ENCODE assay signal across 23 mouse cellular contexts in the genomic region with DNA sequence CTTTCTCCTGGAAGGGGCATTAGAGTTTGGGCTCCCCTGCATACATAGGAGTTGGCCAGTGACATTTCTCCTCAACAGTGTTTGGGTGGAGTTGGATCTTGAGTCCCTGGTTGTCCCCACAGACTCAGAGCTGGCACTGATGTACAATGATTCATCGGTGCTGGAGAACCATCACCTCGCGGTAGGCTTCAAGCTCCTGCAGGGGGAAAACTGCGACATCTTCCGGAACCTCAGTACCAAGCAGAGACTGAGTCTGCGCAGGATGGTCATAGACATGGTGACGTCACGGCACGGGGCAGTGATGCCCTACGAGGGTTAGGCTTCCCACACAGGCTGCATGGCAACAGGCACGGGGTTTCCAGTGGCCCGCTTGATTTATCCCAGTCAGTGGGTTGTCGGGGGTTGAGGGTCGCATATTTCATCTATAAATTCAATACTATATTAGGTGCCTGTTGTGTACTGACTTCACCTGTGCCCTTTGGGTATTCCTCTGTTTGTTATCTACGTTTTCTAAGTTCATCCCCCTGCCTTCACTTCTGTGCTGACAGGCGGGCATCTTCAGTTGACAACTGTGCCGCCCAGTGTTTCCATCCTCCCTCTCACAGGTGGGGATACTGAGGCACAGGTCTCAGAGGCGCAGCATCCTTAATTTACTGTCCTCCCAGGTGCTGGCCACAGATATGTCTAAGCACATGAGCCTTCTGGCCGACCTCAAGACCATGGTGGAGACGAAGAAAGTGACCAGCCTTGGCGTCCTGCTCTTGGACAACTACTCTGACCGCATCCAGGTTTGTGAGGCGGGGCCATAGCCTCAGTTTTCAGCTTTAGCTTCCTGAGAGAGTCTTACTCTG. TPM values are rescaled to one million over a fixed set of nuclear protein-coding genes. Genes with fewer than 3 reads are reported as not detected.
A peak's percentile ranks its signal among the peaks of the same experiment; 100 is the strongest.
DNase-seq lines count a peak whose midpoint lies in the region; ATAC-seq and TF ChIP-seq lines count a peak whose summit lies in the region.
"Had no signal": no experiment of that assay in that cellular context is flagged by ENCODE, and none has a peak within 500 bp of the region (broad histone marks: within the 10 kb centered on the region; RNA-seq: fewer than 3 reads in every experiment).

No protein-coding gene starts in this region.

- TF ChIP-seq EP300 in liver, postnatal 0 days (IDR thresholded peaks at IDR 0.05; ENCODE audit: low read depth), result no peak

- H3K9me3 ChIP-seq in heart, embryonic 12.5 days (replicated peaks), result no peaks in the 10 kb centered on the region
- no peaks in the 10 kb centered on the region for H3K9me3 ChIP-seq in liver, postnatal 0 days (ENCODE audit: low read length)
- H3K9me3 ChIP-seq in liver, embryonic 11.5 days (ENCODE audit: control insufficient read depth, low read length), result no peaks in the 10 kb centered on the region
- H3K9me3 ChIP-seq: embryonic facial prominence, embryonic 12.5 days; forebrain, embryonic 12.5 days; heart, embryonic 15.5 days; limb, embryonic 10.5 days; midbrain, embryonic 15.5 days; neural tube, embryonic 12.5 days had no signal

- no peak overlapping the region for H3K4me3 ChIP-seq in heart, embryonic 12.5 days
- no peak overlapping the region for H3K4me3 ChIP-seq in liver, postnatal 0 days (ENCODE audit: low read depth, low read length)
- H3K4me3 ChIP-seq in liver, embryonic 11.5 days (ENCODE audit: low read depth, low read length), result no peak overlapping the region
- H3K4me3 ChIP-seq: embryonic facial prominence, embryonic 12.5 days; forebrain, embryonic 12.5 days; gastrocnemius, adult 2 months; heart, embryonic 15.5 days; layer of hippocampus, adult 2 months; limb, embryonic 10.5 days; midbrain, embryonic 15.5 days; neural tube, embryonic 12.5 days had no signal

- no peak overlapping the region for H3K9ac ChIP-seq in heart, embryonic 12.5 days
- no peak overlapping the region for H3K9ac ChIP-seq in liver, postnatal 0 days (replicated peaks)
- no peak overlapping the region for H3K9ac ChIP-seq in liver, embryonic 11.5 days (ENCODE audit: low read depth, low read length)
- H3K9ac ChIP-seq: embryonic facial prominence, embryonic 12.5 days; forebrain, embryonic 12.5 days; heart, embryonic 15.5 days; hindbrain, embryonic 14.5 days; midbrain, embryonic 15.5 days; neural tube, embryonic 12.5 days had no signal

- H3K36me3 ChIP-seq in heart, embryonic 12.5 days, result no peaks in the 10 kb centered on the region
- no peaks in the 10 kb centered on the region for H3K36me3 ChIP-seq in liver, postnatal 0 days (replicated peaks; ENCODE audit: insufficient read depth, low read length)
- H3K36me3 ChIP-seq in liver, embryonic 11.5 days (ENCODE audit: control insufficient read depth, insufficient read depth, low read length), result no peaks in the 10 kb centered on the region
- H3K36me3 ChIP-seq: embryonic facial prominence, embryonic 12.5 days; forebrain, embryonic 12.5 days; heart, embryonic 15.5 days; limb, embryonic 10.5 days; midbrain, embryonic 15.5 days; neural tube, embryonic 12.5 days had no signal

- no peak for TF ChIP-seq CTCF in liver, postnatal 0 days (IDR thresholded peaks at IDR 0.05; ENCODE audit: low read depth)

- peaks cover 72% of the 10 kb centered on the region for H3K27me3 ChIP-seq in heart, embryonic 12.5 days (replicated peaks)
- H3K27me3 ChIP-seq in liver, postnatal 0 days (ENCODE audit: insufficient read depth, low read length), result peaks cover 29% of the 10 kb centered on the region
- peaks cover 66% of the 10 kb centered on the region for H3K27me3 ChIP-seq in liver, embryonic 11.5 days (replicated peaks; ENCODE audit: control insufficient read depth, insufficient read depth, low read length)

- peaks cover 14% of the 10 kb centered on the region for H3K4me1 ChIP-seq in heart, embryonic 12.5 days (replicated peaks)
- peaks cover 19% of the 10 kb centered on the region for H3K4me1 ChIP-seq in liver, postnatal 0 days (ENCODE audit: insufficient read depth)
- H3K4me1 ChIP-seq in liver, embryonic 11.5 days (replicated peaks; ENCODE audit: control insufficient read depth, insufficient read depth, low read length), result peaks cover 14% of the 10 kb centered on the region

- no peak overlapping the region for H3K4me2 ChIP-seq in heart, embryonic 12.5 days
- no peak overlapping the region for H3K4me2 ChIP-seq in liver, postnatal 0 days (ENCODE audit: low read depth, low read length)
- H3K4me2 ChIP-seq in liver, embryonic 11.5 days, result no peak overlapping the region
- H3K4me2 ChIP-seq: embryonic facial prominence, embryonic 12.5 days; forebrain, embryonic 12.5 days; heart, embryonic 15.5 days; hindbrain, embryonic 14.5 days; midbrain, embryonic 15.5 days; neural tube, embryonic 12.5 days had no signal

- no peak overlapping the region for H3K27ac ChIP-seq in heart, embryonic 12.5 days (ENCODE audit: poor library complexity, severe bottlenecking)
- no peak overlapping the region for H3K27ac ChIP-seq in liver, postnatal 0 days (ENCODE audit: low read depth)
- H3K27ac ChIP-seq in liver, embryonic 11.5 days (ENCODE audit: low read depth, low read length), result no peak overlapping the region
- H3K27ac ChIP-seq: embryonic facial prominence, embryonic 12.5 days; forebrain, embryonic 12.5 days; gastrocnemius, adult 2 months; heart, embryonic 15.5 days; hindbrain, embryonic 14.5 days; layer of hippocampus, adult 2 months; limb, embryonic 10.5 days; midbrain, embryonic 15.5 days; neural tube, embryonic 12.5 days had no signal

- DNase-seq in heart, adult 11 months, result peak; percentile 94
- peak; percentile 14 for DNase-seq in liver, postnatal 0 days
- no peak for DNase-seq in liver, embryonic 11.5 days (ENCODE audit: low spot score)
- DNase-seq in urinary bladder, adult 2 months (ENCODE audit: low spot score), result peak; percentile 16
- DNase-seq in urinary bladder, postnatal 36 days (ENCODE audit: low spot score in 2 of 2), result no peak
- DNase-seq in frontal cortex, postnatal 10 days (ENCODE audit: low spot score in 2 of 2), result no peak
- DNase-seq: adrenal gland, postnatal 10 days; gastrocnemius, adult 2 months; kidney, adult 2 months; lung, adult 2 months; right cerebral cortex, adult 18-20 months had no signal

- no peak for ATAC-seq in heart, embryonic 12.5 days (ENCODE audit: insufficient number of reproducible peaks, low FRiP score)
- no peak for ATAC-seq in liver, postnatal 0 days
- no peak for ATAC-seq in liver, embryonic 11.5 days (replicated peaks; ENCODE audit: low FRiP score)
- ATAC-seq: CD4-positive, CD25-positive, alpha-beta regulatory T cell, adult 4 months; inflammation-experienced regulatory T-cells, adult 6 months; midbrain, embryonic 15.5 days had no signal

- WGBS in heart, embryonic 12.5 days, result 76% methylated on average over 23 of the region's 23 CpGs
- WGBS in liver, postnatal 0 days (ENCODE audit: insufficient replicate concordance), result 81% methylated on average over 23 of the region's 23 CpGs
- WGBS in liver, embryonic 11.5 days, result 74% methylated on average over 23 of the region's 23 CpGs

RNA-seq across cellular contexts. Expression of a gene that starts 6.0 kb away (rescaled TPM):
- 19.1 and 19.2 TPM in 2 replicates for polyA plus RNA-seq in heart, embryonic 12.5 days (2016; fragmentation: Nextera tagmentation; extraction: Ambion mirVana)
- polyA plus RNA-seq in liver, postnatal 0 days (2015; fragmentation: Nextera tagmentation; extraction: Ambion mirVana), result 3.2 and 3.3 TPM in 2 replicates
- polyA plus RNA-seq in liver, embryonic 11.5 days (2014; fragmentation: Nextera tagmentation; extraction: Ambion mirVana), result 6.3 and 6.9 TPM in 2 replicates
- 34.1 and 35.3 TPM in 2 replicates for polyA plus RNA-seq in urinary bladder, adult 2 months (2012; rRNA removed)

RNA-seq across cellular contexts. Expression of a gene that starts 12.3 kb away (rescaled TPM):
- polyA plus RNA-seq in heart, embryonic 12.5 days (2016; fragmentation: Nextera tagmentation; extraction: Ambion mirVana), result 37.2 and 37.9 TPM in 2 replicates
- polyA plus RNA-seq in liver, postnatal 0 days (2015; fragmentation: Nextera tagmentation; extraction: Ambion mirVana), result 36.3 and 39.9 TPM in 2 replicates
- 67.7 and 76.4 TPM in 2 replicates for polyA plus RNA-seq in liver, embryonic 11.5 days (2014; fragmentation: Nextera tagmentation; extraction: Ambion mirVana)
- polyA plus RNA-seq in urinary bladder, adult 2 months (2012; rRNA removed), result 38.2 and 41.9 TPM in 2 replicates

RNA-seq across cellular contexts. Expression of a gene that starts 25.0 kb away (rescaled TPM):
- 0.05 and 0.09 TPM in 2 replicates for polyA plus RNA-seq in heart, embryonic 12.5 days (2016; fragmentation: Nextera tagmentation; extraction: Ambion mirVana)
- 1.6 and 1.8 TPM in 2 replicates for polyA plus RNA-seq in liver, postnatal 0 days (2015; fragmentation: Nextera tagmentation; extraction: Ambion mirVana)
- 0.83 and 1.3 TPM in 2 replicates for polyA plus RNA-seq in liver, embryonic 11.5 days (2014; fragmentation: Nextera tagmentation; extraction: Ambion mirVana)
- 0.54 and 0.59 TPM in 2 replicates for polyA plus RNA-seq in urinary bladder, adult 2 months (2012; rRNA removed)

RNA-seq across cellular contexts. Expression of a gene that starts 28.0 kb away (rescaled TPM):
- polyA plus RNA-seq in heart, embryonic 12.5 days (2016; fragmentation: Nextera tagmentation; extraction: Ambion mirVana), result 35.2 and 37.2 TPM in 2 replicates
- polyA plus RNA-seq in liver, postnatal 0 days (2015; fragmentation: Nextera tagmentation; extraction: Ambion mirVana), result 8.9 and 9.0 TPM in 2 replicates
- 41.5 and 44.6 TPM in 2 replicates for polyA plus RNA-seq in liver, embryonic 11.5 days (2014; fragmentation: Nextera tagmentation; extraction: Ambion mirVana)
- polyA plus RNA-seq in urinary bladder, adult 2 months (2012; rRNA removed), result 57.3 and 66.0 TPM in 2 replicates

RNA-seq across cellular contexts. Expression of a gene that starts 30.1 kb away (rescaled TPM):
- polyA plus RNA-seq in heart, embryonic 12.5 days (2016; fragmentation: Nextera tagmentation; extraction: Ambion mirVana), result not detected in 2 replicates
- 0.22 and 0.25 TPM in 2 replicates for polyA plus RNA-seq in liver, postnatal 0 days (2015; fragmentation: Nextera tagmentation; extraction: Ambion mirVana)
- 0.15 TPM in 1 of 2 replicates, not detected in the other for polyA plus RNA-seq in liver, embryonic 11.5 days (2014; fragmentation: Nextera tagmentation; extraction: Ambion mirVana)
- 0.46 and 0.56 TPM in 2 replicates for polyA plus RNA-seq in urinary bladder, adult 2 months (2012; rRNA removed)
- polyA plus RNA-seq: CD4-positive, CD25-positive, alpha-beta regulatory T cell, adult 4 months; cerebellum, adult 2 months; embryonic facial prominence, embryonic 12.5 days; forebrain, embryonic 12.5 days; heart, embryonic 15.5 days; hindbrain, embryonic 14.5 days; limb, embryonic 10.5 days; midbrain, embryonic 15.5 days; neural tube, embryonic 12.5 days had no signal

Comparison
In these comparisons a context has a peak if more than half of its experiments do, and no peak if none do; other contexts are left out.
1. DNase-seq: peak in heart, adult 11 months (single experiment), liver, postnatal 0 days (single experiment) and urinary bladder, adult 2 months (single experiment); none in liver, embryonic 11.5 days (single experiment), urinary bladder, postnatal 36 days (0 of 2) and frontal cortex, postnatal 10 days (0 of 2).